Mouse (Mus musculus) erythroblast, adult 5-6 weeks (primary cell): ENCODE measurements around the gene Pard6b. TPM values are rescaled to one million over a fixed set of nuclear protein-coding genes. Genes with fewer than 3 reads are reported as not detected.
A peak's percentile ranks its signal among the peaks of the same experiment; 100 is the strongest.

Experiments used
- ATAC-seq: replicated peaks from 2 replicates; pipeline ENCODE4 v1.8.0; 2016; ENCODE audit warnings: moderate number of reproducible peaks, mild to moderate bottlenecking, moderate TSS enrichment, inconsistent platforms; ENCODE audit not compliant: poor library complexity, low FRiP score, severe bottlenecking
- total RNA-seq, 2 experiments: library from RNA; stranded (forward) in 1 of 2; stranded (reverse) in 1 of 2; fragments of 150-400 nt in 1 of 2; fragments of 200-764, 138-1000 nt in 1 of 2; gene quantifications; 2 replicates each; pipeline versions ENCODE4 v1.2.3 to v1.2.4; 2015 to 2017; ENCODE audit warnings: low replicate concordance in 2 of 2

Pard6b gene
- total RNA-seq, 2 experiments from 2014 or later = not detected

DNA sequence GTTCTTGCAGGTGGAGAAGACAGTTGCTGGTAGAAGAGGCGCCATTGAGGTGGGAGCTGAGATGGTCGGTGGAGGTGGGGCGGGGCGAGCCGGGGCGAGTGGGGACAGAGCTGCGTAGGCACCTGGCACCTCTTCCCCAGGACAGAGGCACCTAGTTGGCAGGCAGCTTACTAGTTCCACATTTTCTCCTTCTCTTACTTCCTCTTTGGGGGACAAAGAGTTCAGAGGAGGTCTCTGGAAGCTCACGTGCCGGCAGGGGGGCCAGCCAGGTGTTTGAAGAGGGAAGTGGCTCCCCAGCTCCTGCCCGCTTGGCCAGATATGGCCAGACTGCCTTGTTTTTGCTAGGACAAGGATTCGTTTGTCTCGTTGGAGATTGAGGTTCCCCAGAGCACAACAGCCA, 38.3 kb downstream of the Pard6b start:
- no peak for ATAC-seq

GRCm38 (mm10) chr2:168120906-168121305, 40.1 kb downstream of the Pard6b start:
- ATAC-seq = no peak

GRCm38 (mm10) chr2:168123652-168124051, 42.8 kb downstream of the Pard6b start:
- ATAC-seq = no peak

DNA sequence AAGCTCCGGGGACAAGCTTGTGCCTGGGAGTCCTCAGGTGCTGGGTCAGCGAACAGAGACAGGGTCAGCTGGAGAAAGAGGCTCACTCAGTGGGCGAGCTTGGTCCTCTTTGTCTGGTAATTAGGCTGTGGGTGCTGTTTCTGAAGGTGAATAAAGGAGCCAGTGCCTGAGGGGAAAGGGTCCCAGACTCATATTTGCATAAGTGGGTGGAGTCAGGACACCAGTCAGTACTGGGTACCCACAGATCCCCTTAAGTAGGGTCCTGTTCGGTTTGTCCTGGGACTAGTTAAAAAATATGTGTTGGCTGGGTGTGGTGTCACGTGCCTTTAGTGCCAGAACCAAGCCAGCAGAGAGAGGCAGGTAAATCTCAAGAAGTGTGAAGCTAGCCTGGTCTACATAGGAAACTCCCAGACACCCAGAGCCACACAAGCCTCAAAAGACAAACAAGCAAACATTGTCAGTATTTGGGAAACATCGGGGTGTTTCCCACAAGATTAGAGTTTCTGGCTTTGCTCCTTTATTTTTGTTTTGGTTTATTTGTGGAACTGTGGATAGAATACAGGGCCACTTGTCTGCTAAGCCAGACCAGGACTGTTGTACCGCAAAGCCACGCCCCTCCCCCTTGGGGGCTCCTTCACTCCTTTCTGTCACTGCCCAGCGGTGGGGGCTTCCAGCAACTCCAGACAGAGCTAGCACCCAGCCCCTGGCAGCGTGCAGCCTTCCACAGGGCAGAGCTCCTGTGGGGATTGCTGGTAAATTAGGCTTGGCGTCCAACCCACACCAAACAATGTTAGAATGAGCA, 44.7 kb downstream of the Pard6b start:
- no peak for ATAC-seq

GRCm38 (mm10) chr2:168127767-168128166, 47.0 kb downstream of the Pard6b start:
- no peak for ATAC-seq

GRCm38 (mm10) chr2:168128211-168128859, 47.5 kb downstream of the Pard6b start:
- peak; percentile 73 for ATAC-seq

DNA sequence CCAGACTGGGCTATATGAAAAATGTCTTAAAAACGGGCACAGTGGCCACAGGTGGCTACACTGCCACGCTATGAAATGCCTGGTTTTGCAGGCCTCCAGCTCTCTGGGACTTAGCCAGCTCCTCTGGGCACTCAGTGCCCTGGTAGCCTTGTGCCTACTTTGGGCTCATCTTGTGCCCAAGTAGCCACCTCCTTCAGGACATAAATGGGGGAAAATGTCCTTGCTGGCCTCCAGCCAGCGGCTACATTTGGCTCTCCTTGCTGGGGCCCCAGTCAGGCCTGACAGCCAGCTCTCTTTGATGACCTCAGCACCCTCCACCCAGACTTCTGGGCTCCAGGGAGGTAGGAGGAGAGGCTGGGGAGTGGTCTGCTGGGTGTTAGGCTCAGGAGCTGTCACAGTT, 49.2 kb downstream of the Pard6b start:
- ATAC-seq = no peak

GRCm38 (mm10) chr2:168137161-168137560, 56.4 kb downstream of the Pard6b start:
- no peak for ATAC-seq

DNA sequence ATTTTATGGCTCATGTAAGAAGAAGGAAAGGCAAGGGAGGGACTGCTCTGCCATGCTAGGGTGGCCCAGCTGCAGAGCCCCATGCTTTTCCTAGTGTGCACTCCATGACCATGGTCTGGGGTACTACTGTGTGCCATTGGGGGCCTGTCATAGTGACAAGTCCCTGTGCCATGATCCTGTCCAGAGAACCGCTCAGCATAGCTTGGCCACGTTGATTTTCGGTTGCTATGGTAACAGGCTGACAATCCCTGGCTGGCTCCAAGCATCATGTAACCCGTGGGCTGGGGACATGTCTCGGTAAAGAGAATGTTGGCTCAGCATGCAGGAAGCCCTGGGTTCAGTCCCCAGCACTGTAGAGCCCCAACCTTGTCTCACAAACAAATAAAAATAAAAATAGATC, 63.0 kb downstream of the Pard6b start:
- ATAC-seq = no peak

- ATAC-seq = no peak
Observed at GRCm38 (mm10) chr2:168145437-168145836, 64.6 kb downstream of the Pard6b start.

GRCm38 (mm10) chr2:168147722-168148432, 67.1 kb downstream of the Pard6b start:
- no peak for ATAC-seq

- ATAC-seq = no peak
Observed at GRCm38 (mm10) chr2:168149241-168149640, 68.4 kb downstream of the Pard6b start.

Other genes starting within 250 kb of the Pard6b start
- gene Ptpn1, start 148.9 kb upstream of the Pard6b start, total RNA-seq (2015; ENCODE audit: low replicate concordance) = 11.7 and 11.9 TPM in 2 replicates
- gene Ptpn1, start 148.9 kb upstream of the Pard6b start, total RNA-seq (2017; ENCODE audit: low replicate concordance) = 8.9 and 9.1 TPM in 2 replicates
- not detected in 2 replicates for gene Ripor3, start 70.4 kb upstream of the Pard6b start, total RNA-seq (2015; ENCODE audit: low replicate concordance)
- gene Ripor3, start 70.4 kb upstream of the Pard6b start, total RNA-seq (2017; ENCODE audit: low replicate concordance) = not detected in 2 replicates
- gene Adnp, start 126.1 kb downstream of the Pard6b start, total RNA-seq (2015; ENCODE audit: low replicate concordance) = 10.6 and 12.7 TPM in 2 replicates
- gene Adnp, start 126.1 kb downstream of the Pard6b start, total RNA-seq (2017; ENCODE audit: low replicate concordance) = 0.17 and 5.4 TPM in 2 replicates
- gene Gm20716, start 149.4 kb downstream of the Pard6b start, total RNA-seq (2015; ENCODE audit: low replicate concordance) = 15.5 and 30.9 TPM in 2 replicates
- 29.1 and 31.1 TPM in 2 replicates for gene Gm20716, start 149.4 kb downstream of the Pard6b start, total RNA-seq (2017; ENCODE audit: low replicate concordance)
- 113 and 131 TPM in 2 replicates for gene Dpm1, start 149.6 kb downstream of the Pard6b start, total RNA-seq (2015; ENCODE audit: low replicate concordance)
- gene Dpm1, start 149.6 kb downstream of the Pard6b start, total RNA-seq (2017; ENCODE audit: low replicate concordance) = 37.8 and 105 TPM in 2 replicates
- gene Mocs3, start 149.6 kb downstream of the Pard6b start, total RNA-seq (2015; ENCODE audit: low replicate concordance) = 1.0 and 1.3 TPM in 2 replicates
- 2.4 TPM in 1 of 2 replicates, not detected in the other for gene Mocs3, start 149.6 kb downstream of the Pard6b start, total RNA-seq (2017; ENCODE audit: low replicate concordance)
- gene Kcng1, start 200.7 kb downstream of the Pard6b start, total RNA-seq (2015; ENCODE audit: low replicate concordance) = 0.58 TPM in 1 of 2 replicates, not detected in the other
- not detected in 2 replicates for gene Kcng1, start 200.7 kb downstream of the Pard6b start, total RNA-seq (2017; ENCODE audit: low replicate concordance)